Mouse (Mus musculus) heart, embryonic 14.5 days (tissue): ENCODE measurements around the gene Sds. TPM values are rescaled to one million over a fixed set of nuclear protein-coding genes. Genes with fewer than 3 reads are reported as not detected.

Experiments used
- ATAC-seq: fragments of 200-750 bp; cut with Nextera tagmentation; 2 replicates; pipeline ENCODE4 v1.8.0; 2017; ENCODE audit warnings: low read depth, moderate TSS enrichment; ENCODE audit not compliant: insufficient number of reproducible peaks, insufficient read depth, low FRiP score
- H3K27ac ChIP-seq, 2 experiments: fragments of 200-500 bp in 1 of 2; fragments of 300-500 bp in 1 of 2; sonication (generic) in 1 of 2; replicated peaks in 1 of 2; 2 replicates each; pipeline ENCODE4 v1.5.1; 2012 to 2014; ENCODE audit warnings: low read depth in 2 of 2, low read length in 2 of 2, control low read depth in 1 of 2, mild to moderate bottlenecking in 1 of 2, mixed read lengths in 1 of 2; ENCODE audit not compliant: control insufficient read depth in 1 of 2, insufficient read depth in 1 of 2
- H3K27me3 ChIP-seq: fragments of 300-500 bp; sonication (generic); 2 replicates; pipeline ENCODE4 v1.6.1; 2014; ENCODE audit warnings: mild to moderate bottlenecking, low read length, control low read depth; ENCODE audit not compliant: control insufficient read depth, insufficient read depth
- H3K36me3 ChIP-seq: fragments of 300-500 bp; sonication (generic); 2 replicates; pipeline ENCODE4 v1.6.1; 2014; ENCODE audit warnings: mild to moderate bottlenecking, control low read depth, low read length, mixed read lengths; ENCODE audit not compliant: control insufficient read depth, insufficient read depth
- H3K4me1 ChIP-seq, 2 experiments: fragments of 200-500 bp in 1 of 2; fragments of 300-500 bp in 1 of 2; sonication (generic) in 1 of 2; 2 replicates each; pipeline ENCODE4 v1.6.1; 2012 to 2014; ENCODE audit warnings: low read length in 2 of 2, control low read depth in 1 of 2, mixed read lengths in 1 of 2; ENCODE audit not compliant: control insufficient read depth in 2 of 2, insufficient read depth in 2 of 2
- H3K4me2 ChIP-seq: fragments of 300-500 bp; sonication (generic); 2 replicates; pipeline ENCODE4 v1.6.1; 2014; ENCODE audit warnings: mild to moderate bottlenecking, low read length
- H3K4me3 ChIP-seq, 2 experiments: fragments of 200-500 bp in 1 of 2; fragments of 300-500 bp in 1 of 2; sonication (generic) in 1 of 2; 2 replicates each; pipeline ENCODE4 v1.5.1; 2012 to 2014; ENCODE audit warnings: low read length in 2 of 2, mild to moderate bottlenecking in 2 of 2, control low read depth in 1 of 2, low read depth in 1 of 2, moderate library complexity in 1 of 2; ENCODE audit not compliant: control insufficient read depth in 1 of 2, insufficient read depth in 1 of 2
- H3K9ac ChIP-seq: fragments of 300-500 bp; sonication (generic); 2 replicates; pipeline ENCODE4 v1.6.1; 2014; ENCODE audit warnings: mild to moderate bottlenecking, low read length
- H3K9me3 ChIP-seq: fragments of 300-500 bp; sonication (generic); 2 replicates; pipeline ENCODE4 v1.6.1; 2016; ENCODE audit warnings: low read length, control low read depth; ENCODE audit not compliant: control insufficient read depth
- WGBS: fragments of 180-500 bp; shearing (Covaris S2); extraction: QIAGEN DNeasy Blood & Tissue Kit; methylation state at CpG from one replicate; pipeline ENCODE4 v1.1.7; 2014; 5-methylcytosine and 5-hydroxymethylcytosine counted together
- polyA plus RNA-seq: library from polyadenylated mRNA; unstranded; fragments of >200 nt; fragmentation: Nextera tagmentation; extraction: Ambion mirVana; gene quantifications from 2 replicates; pipeline ENCODE4 v1.2.1, GENCODE M21; 2014

Gene Sds
- not detected in 2 replicates for polyA plus RNA-seq

GRCm38 (mm10) chr5:120476296-120476695 lies at the start of gene Sds:
Gene Sds, plus strand, starts transcription at chr5:120476526.
- H3K4me2 ChIP-seq: peak within 1 kb of the TSS; percentile 49
- 10% methylated on average over 13 of the region's 13 CpGs for WGBS
- no peak within 1 kb of the TSS for H3K4me3 ChIP-seq
- H3K9ac ChIP-seq: 0 out of 2 replicates have a peak within 1 kb of the TSS, but pooled peaks have one; percentile 8
- peaks cover 10% of the 10 kb centered on the region for H3K27me3 ChIP-seq
- H3K9me3 ChIP-seq: no peaks in the 10 kb centered on the region
- H3K27ac ChIP-seq: no peak within 1 kb of the TSS
- ATAC-seq: no peak
- H3K36me3 ChIP-seq: no peaks in the 10 kb centered on the region
- H3K4me1 ChIP-seq: peaks cover 2 to 4% of the 10 kb centered on the region in 2 experiments; a peak in 2 of 4 replicates

- WGBS: 3% methylated on average over 10 of the region's 10 CpGs
- Histone ChIP-seq H3K4me2 (no peak overlapping the region), H3K4me1 (no peaks in the 10 kb centered on the region), H3K4me3 (no peak overlapping the region), H3K9ac (no peak overlapping the region), H3K9me3 (no peaks in the 10 kb centered on the region), H3K27me3 (peaks cover 94% of the 10 kb centered on the region), H3K27ac (no peak overlapping the region), H3K36me3 (no peaks in the 10 kb centered on the region)
- ATAC-seq: no peak
Measured at GRCm38 (mm10) chr5:120426572-120426971, 49.8 kb upstream of the Sds start.

- under 1% methylated on average over 33 of the region's 33 CpGs for WGBS
- H3K9me3 ChIP-seq: no peaks in the 10 kb centered on the region
- ATAC-seq: no peak
- no peak overlapping the region for H3K9ac ChIP-seq
- no peak overlapping the region for H3K4me3 ChIP-seq
- no peaks in the 10 kb centered on the region for H3K36me3 ChIP-seq
- peaks cover 95% of the 10 kb centered on the region for H3K27me3 ChIP-seq
- no peak overlapping the region for H3K4me2 ChIP-seq
- H3K4me1 ChIP-seq: no peaks in the 10 kb centered on the region; a peak in 1 of 4 replicates
- no peak overlapping the region for H3K27ac ChIP-seq
Measured at GRCm38 (mm10) chr5:120427451-120427938, 48.8 kb upstream of the Sds start.

GRCm38 (mm10) chr5:120428189-120428838 lies 48.0 kb upstream of the Sds start:
- no peaks in the 10 kb centered on the region; a peak in 1 of 4 replicates for H3K4me1 ChIP-seq
- WGBS: 2% methylated on average over 21 of the region's 21 CpGs
- H3K27me3 ChIP-seq: peaks cover 96% of the 10 kb centered on the region
- H3K9ac ChIP-seq: no peak overlapping the region
- H3K27ac ChIP-seq: no peak overlapping the region
- no peak overlapping the region for H3K4me3 ChIP-seq
- no peaks in the 10 kb centered on the region for H3K36me3 ChIP-seq
- no peak overlapping the region for H3K4me2 ChIP-seq
- ATAC-seq: no peak
- H3K9me3 ChIP-seq: no peaks in the 10 kb centered on the region

GRCm38 (mm10) chr5:120428990-120429389 lies 47.3 kb upstream of the Sds start:
- WGBS: 1% methylated on average over 5 of the region's 6 CpGs
- Histone ChIP-seq H3K36me3 (no peaks in the 10 kb centered on the region), H3K9me3 (no peaks in the 10 kb centered on the region), H3K27me3 (peaks cover 96% of the 10 kb centered on the region), H3K4me2 (no peak overlapping the region), H3K27ac (no peak overlapping the region), H3K9ac (no peak overlapping the region), H3K4me3 (no peak overlapping the region), H3K4me1 (no peaks in the 10 kb centered on the region; a peak in 1 of 4 replicates)
- ATAC-seq: no peak

GRCm38 (mm10) chr5:120429692-120430091 lies 46.6 kb upstream of the Sds start:
- no peaks in the 10 kb centered on the region for H3K36me3 ChIP-seq
- no peak overlapping the region for H3K9ac ChIP-seq
- H3K27me3 ChIP-seq: peaks cover 96% of the 10 kb centered on the region
- no peaks in the 10 kb centered on the region; a peak in 1 of 4 replicates for H3K4me1 ChIP-seq
- WGBS: 5% methylated on average over 6 of the region's 6 CpGs
- H3K4me2 ChIP-seq: no peak overlapping the region
- H3K9me3 ChIP-seq: no peaks in the 10 kb centered on the region
- no peak overlapping the region for H3K27ac ChIP-seq
- no peak for ATAC-seq
- H3K4me3 ChIP-seq: no peak overlapping the region

GRCm38 (mm10) chr5:120431001-120431583 lies 45.2 kb upstream of the Sds start:
- no peak overlapping the region for H3K4me3 ChIP-seq
- H3K36me3 ChIP-seq: no peaks in the 10 kb centered on the region
- no peaks in the 10 kb centered on the region; a peak in 1 of 4 replicates for H3K4me1 ChIP-seq
- no peaks in the 10 kb centered on the region for H3K9me3 ChIP-seq
- no peak overlapping the region for H3K27ac ChIP-seq
- no peak for ATAC-seq
- 2% methylated on average over 30 of the region's 30 CpGs for WGBS
- H3K4me2 ChIP-seq: no peak overlapping the region
- H3K27me3 ChIP-seq: peaks cover 98% of the 10 kb centered on the region
- no peak overlapping the region for H3K9ac ChIP-seq
